Mouse (Mus musculus) MEL (cell line): Measurements from ENCODE around the gene Aknad1.

Source experiments
- CHD1 ChIP-seq: IDR thresholded peaks from 2 replicates; pipeline ENCODE4 v1.6.1; 2012; ENCODE audit warnings: low read depth, mild to moderate bottlenecking, inconsistent platforms, low read length, improper control_type of control experiment
- CTCF ChIP-seq, 3 experiments: IDR thresholded peaks in 2 of 3; conservative IDR thresholded peaks in 1 of 3; 2 replicates each; pipeline ENCODE4 v1.5.1; 2011 to 2012; ENCODE audit warnings: low read length in 3 of 3, low read depth in 2 of 3, mild to moderate bottlenecking in 2 of 3, improper control_type of control experiment in 1 of 3, inconsistent platforms in 1 of 3, mixed read lengths in 1 of 3, moderate library complexity in 1 of 3; ENCODE audit not compliant: control insufficient read depth in 1 of 3, insufficient read depth in 1 of 3, poor library complexity in 1 of 3, severe bottlenecking in 1 of 3
- EP300 ChIP-seq, 2 experiments: IDR thresholded peaks; 2 replicates each; pipeline ENCODE4 v1.6.1; 2011; ENCODE audit warnings: improper control_type of control experiment in 2 of 2, low read length in 2 of 2, low read depth in 1 of 2, mild to moderate bottlenecking in 1 of 2
- GATA1 ChIP-seq: IDR thresholded peaks from 2 replicates; pipeline ENCODE4 v1.6.1; 2011; ENCODE audit warnings: low read depth, low read length, improper control_type of control experiment
- KAT2A ChIP-seq: conservative IDR thresholded peaks from 2 replicates; pipeline ENCODE4 v1.6.1; 2012; ENCODE audit warnings: low read depth, low read length, improper control_type of control experiment, inconsistent platforms
- MAFK ChIP-seq: IDR thresholded peaks from 2 replicates; pipeline ENCODE4 v1.6.1; 2011; ENCODE audit warnings: low read depth, mild to moderate bottlenecking, low read length, improper control_type of control experiment, borderline replicate concordance
- MAZ ChIP-seq: IDR thresholded peaks from 2 replicates; pipeline ENCODE4 v1.6.1; 2012; ENCODE audit warnings: low read depth, mild to moderate bottlenecking, inconsistent platforms, low read length, improper control_type of control experiment
- MYB ChIP-seq: IDR thresholded peaks from 2 replicates; pipeline ENCODE4 v1.6.1; 2011; ENCODE audit warnings: mild to moderate bottlenecking, low read depth, low read length, improper control_type of control experiment
- MYC ChIP-seq: IDR thresholded peaks from 2 replicates; pipeline ENCODE4 v1.6.1; 2011; ENCODE audit warnings: low read depth, mild to moderate bottlenecking, low read length, improper control_type of control experiment, moderate library complexity
- POLR2A ChIP-seq, 2 experiments: IDR thresholded peaks; 2 replicates each; pipeline ENCODE4 v1.6.1; 2011 to 2012; ENCODE audit warnings: low read length in 2 of 2, mild to moderate bottlenecking in 2 of 2, control low read depth in 1 of 2, improper control_type of control experiment in 1 of 2, low read depth in 1 of 2, moderate library complexity in 1 of 2; ENCODE audit not compliant: control insufficient read depth in 1 of 2, insufficient read depth in 1 of 2, poor library complexity in 1 of 2
- TCF12 ChIP-seq: IDR thresholded peaks from 2 replicates; pipeline ENCODE4 v1.6.1; 2014; ENCODE audit warnings: low read depth, mild to moderate bottlenecking, inconsistent platforms, low read length, improper control_type of control experiment, moderate library complexity
- ZC3H11A ChIP-seq: IDR thresholded peaks from 2 replicates; pipeline ENCODE4 v1.6.1; 2012; ENCODE audit warnings: low read depth, mild to moderate bottlenecking, inconsistent platforms, low read length, improper control_type of control experiment
- ZNF384 ChIP-seq: IDR thresholded peaks from 2 replicates; pipeline ENCODE4 v1.6.1; 2012; ENCODE audit warnings: low read depth, mild to moderate bottlenecking, inconsistent platforms, low read length, improper control_type of control experiment

DNA sequence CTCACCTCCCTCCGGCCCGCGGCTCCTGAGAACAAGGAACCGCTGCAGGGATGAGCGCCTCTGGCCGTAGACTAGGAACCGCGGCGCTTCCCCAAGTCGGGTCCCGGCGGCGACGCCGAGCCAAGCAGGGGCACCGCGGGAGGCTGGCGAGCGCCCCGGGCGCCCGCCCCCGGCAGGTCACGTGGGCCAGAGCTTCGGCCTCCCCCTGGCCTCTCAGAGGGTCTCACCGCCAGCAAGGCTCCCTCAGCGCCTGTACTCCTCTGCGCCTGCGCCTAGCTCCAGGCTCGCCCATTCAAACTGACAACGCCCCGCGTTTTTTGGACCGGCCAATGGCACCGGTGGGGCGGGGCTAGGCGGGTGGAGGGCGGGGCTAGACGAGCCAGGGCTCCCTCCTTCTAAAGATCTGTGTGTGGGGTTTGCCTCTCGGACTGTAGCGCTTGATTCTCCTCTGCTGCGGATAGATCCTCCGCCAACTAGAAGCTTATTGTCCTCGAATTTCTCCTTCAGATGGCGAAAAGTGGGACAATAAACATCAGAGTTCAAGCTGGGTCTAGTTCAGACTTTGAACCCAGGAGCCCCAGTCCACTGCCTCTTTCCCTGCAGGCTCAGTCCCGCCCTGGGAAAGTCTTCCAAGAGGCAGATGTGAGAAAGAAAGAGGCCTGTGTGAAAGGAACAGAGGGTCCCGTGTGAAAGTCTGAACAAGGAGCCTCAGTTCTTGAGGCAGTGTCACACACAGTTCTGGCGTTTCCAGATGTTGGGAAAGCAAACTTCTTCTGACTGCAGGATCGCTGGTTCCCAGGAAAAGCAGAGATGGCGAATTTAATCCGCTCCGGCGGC, 17.2 kb upstream of the Aknad1 start, which contains the start of gene Gpsm2:
- TF ChIP-seq POLR2A (IDR thresholded peaks at IDR 0.05; ENCODE audit: control insufficient read depth in 1 of 2, insufficient read depth in 1 of 2, low read depth in 1 of 2, low read length in 2 of 2, poor library complexity in 1 of 2) (peak in 1 of 2 experiments; percentile 73; a peak in 2 of 4 replicates), CTCF (IDR thresholded peaks at IDR 0.05 in 2 of 3, conservative IDR thresholded peaks at IDR 0.05 in 1 of 3; ENCODE audit: control insufficient read depth in 1 of 3, insufficient read depth in 1 of 3, low read depth in 2 of 3, low read length in 3 of 3, poor library complexity in 1 of 3, severe bottlenecking in 1 of 3) (no peak), CHD1 (no peak), GATA1 (no peak), EP300 (IDR thresholded peaks at IDR 0.05; ENCODE audit: low read depth in 1 of 2, low read length in 2 of 2) (no peak), KAT2A (no peak), MYC (no peak), TCF12 (no peak), MAFK (no peak), MAZ (peak; percentile 68; the same call in 1 of the 2 replicates), ZC3H11A (no peak), MYB (no peak), ZNF384 (no peak)
